Mouse (Mus musculus): Measurements from ENCODE around the gene Olfr1040.

- no peak for TF ChIP-seq FLI1 (IDR thresholded peaks at IDR 0.05; ENCODE audit: low read length)
- no peak for TF ChIP-seq GATA1 (IDR thresholded peaks at IDR 0.05; ENCODE audit: borderline replicate concordance, low read length)
These were observed 49.3 kb upstream of the Olfr1040 start for GRCm38 (mm10) chr2:86195863-86196262.
